Mouse (Mus musculus) liver, embryonic 16.5 days (tissue): ENCODE measurements around the gene Nsmce3. TPM values are rescaled to one million over a fixed set of nuclear protein-coding genes. Genes with fewer than 3 reads are reported as not detected.
A peak's percentile ranks its signal among the peaks of the same experiment; 100 is the strongest.

ENCODE experiments used
- ATAC-seq: fragments of 200-750 bp; cut with Nextera tagmentation; 2 replicates; pipeline ENCODE4 v1.8.0; 2017; ENCODE audit warnings: low read depth, mild to moderate bottlenecking, moderate number of reproducible peaks, moderate library complexity
- H3K27ac ChIP-seq: fragments of 300-500 bp; sonication (generic); 2 replicates; pipeline ENCODE4 v1.5.1; 2014; ENCODE audit warnings: mild to moderate bottlenecking, low read length
- H3K27me3 ChIP-seq: fragments of 300-500 bp; sonication (generic); 2 replicates; pipeline ENCODE4 v1.6.1; 2014; ENCODE audit warnings: low read depth, low read length, mixed read lengths; ENCODE audit not compliant: control insufficient read depth, insufficient read depth
- H3K36me3 ChIP-seq: fragments of 300-500 bp; sonication (generic); 2 replicates; pipeline ENCODE4 v1.6.1; 2014; ENCODE audit warnings: mild to moderate bottlenecking; ENCODE audit not compliant: control insufficient read depth, insufficient read depth
- H3K4me1 ChIP-seq: fragments of 300-500 bp; sonication (generic); 2 replicates; pipeline ENCODE4 v1.6.1; 2014; ENCODE audit warnings: low read depth, low read length, mixed read lengths; ENCODE audit not compliant: control insufficient read depth
- H3K4me2 ChIP-seq: fragments of 300-500 bp; sonication (generic); 2 replicates; pipeline ENCODE4 v1.6.1; 2014; ENCODE audit warnings: low read depth, low read length, mixed read lengths
- H3K4me3 ChIP-seq: fragments of 300-500 bp; sonication (generic); 2 replicates; pipeline ENCODE4 v1.5.1; 2014; ENCODE audit warnings: low read depth, mild to moderate bottlenecking, low read length
- H3K9ac ChIP-seq: fragments of 300-500 bp; sonication (generic); 2 replicates; pipeline ENCODE4 v1.6.1; 2014; ENCODE audit warnings: low read depth, low read length
- H3K9me3 ChIP-seq: fragments of 300-500 bp; sonication (generic); replicated peaks from 2 replicates; pipeline ENCODE4 v1.6.1; 2016; ENCODE audit warnings: low read length; ENCODE audit not compliant: control insufficient read depth
- WGBS: fragments of 180-500 bp; shearing (Covaris S2); extraction: QIAGEN DNeasy Blood & Tissue Kit; methylation state at CpG from one replicate; pipeline ENCODE4 v1.1.7; 2014; ENCODE audit not compliant: insufficient replicate concordance; 5-methylcytosine and 5-hydroxymethylcytosine counted together
- polyA plus RNA-seq: library from polyadenylated mRNA; unstranded; fragments of >200 nt; fragmentation: Nextera tagmentation; extraction: Ambion mirVana; gene quantifications from 2 replicates; pipeline ENCODE4 v1.2.1, GENCODE M21; 2015

The Nsmce3 gene
- polyA plus RNA-seq, 1 experiment from 2014 or later, result 4.1 TPM

- Histone ChIP-seq H3K27ac (no peak overlapping the region), H3K36me3 (no peaks in the 10 kb centered on the region), H3K4me3 (no peak overlapping the region), H3K4me2 (no peak overlapping the region), H3K27me3 (no peaks in the 10 kb centered on the region), H3K4me1 (peaks cover 11% of the 10 kb centered on the region), H3K9ac (no peak overlapping the region), H3K9me3 (no peaks in the 10 kb centered on the region)
- no peak for ATAC-seq
- WGBS, result 70% methylated on average over 4 of the region's 4 CpGs
Measured at GRCm38 (mm10) chr7:64874941-64875340, 2.1 kb upstream of the Nsmce3 start.

- Histone ChIP-seq H3K4me3 (peak overlapping the region; percentile 96), H3K4me1 (peaks cover 14% of the 10 kb centered on the region), H3K9me3 (no peaks in the 10 kb centered on the region), H3K9ac (peak overlapping the region; percentile 36), H3K4me2 (peak overlapping the region; percentile 69), H3K36me3 (no peaks in the 10 kb centered on the region), H3K27me3 (no peaks in the 10 kb centered on the region), H3K27ac (no peak overlapping the region)
- 38% methylated on average over 11 of the region's 11 CpGs for WGBS
- no peak for ATAC-seq
Measured at GRCm38 (mm10) chr7:64873266-64873665, 469 bp upstream of the Nsmce3 start.

GRCm38 (mm10) chr7:64871987-64872742, 632 bp downstream of the Nsmce3 start:
- ATAC-seq, result peak; percentile 30
- no peaks in the 10 kb centered on the region for H3K9me3 ChIP-seq
- no peaks in the 10 kb centered on the region for H3K27me3 ChIP-seq
- H3K36me3 ChIP-seq, result no peaks in the 10 kb centered on the region
- 2% methylated on average over 33 of the region's 33 CpGs for WGBS
- peak overlapping the region; percentile 88 for H3K27ac ChIP-seq
- H3K9ac ChIP-seq, result peak overlapping the region; percentile 93
- peaks cover 14% of the 10 kb centered on the region for H3K4me1 ChIP-seq
- peak overlapping the region; percentile 69 for H3K4me2 ChIP-seq
- peak overlapping the region; percentile 96 for H3K4me3 ChIP-seq

GRCm38 (mm10) chr7:64869549-64870065, 3.2 kb downstream of the Nsmce3 start:
- 75% methylated on average over 6 of the region's 6 CpGs for WGBS
- Histone ChIP-seq H3K9me3 (no peaks in the 10 kb centered on the region), H3K27me3 (no peaks in the 10 kb centered on the region), H3K27ac (no peak overlapping the region), H3K4me1 (peaks cover 14% of the 10 kb centered on the region), H3K4me2 (peak overlapping the region; percentile 44), H3K9ac (no peak overlapping the region), H3K4me3 (no peak overlapping the region; the same call in 1 of the 2 replicates), H3K36me3 (no peaks in the 10 kb centered on the region)
- no peak for ATAC-seq

- Histone ChIP-seq H3K36me3 (no peaks in the 10 kb centered on the region), H3K27ac (no peak overlapping the region), H3K9ac (no peak overlapping the region), H3K4me1 (no peaks in the 10 kb centered on the region), H3K9me3 (no peaks in the 10 kb centered on the region), H3K4me2 (no peak overlapping the region), H3K27me3 (no peaks in the 10 kb centered on the region), H3K4me3 (no peak overlapping the region)
- 55% methylated on average over 3 of the region's 3 CpGs for WGBS
- ATAC-seq, result no peak
Measured at GRCm38 (mm10) chr7:64863538-64863937, 9.3 kb downstream of the Nsmce3 start.

- no peak overlapping the region for H3K4me2 ChIP-seq
- H3K9me3 ChIP-seq, result no peaks in the 10 kb centered on the region
- H3K36me3 ChIP-seq, result no peaks in the 10 kb centered on the region
- no peak overlapping the region for H3K4me3 ChIP-seq
- H3K27me3 ChIP-seq, result no peaks in the 10 kb centered on the region
- no peak overlapping the region for H3K27ac ChIP-seq
- H3K9ac ChIP-seq, result no peak overlapping the region
- no peak for ATAC-seq
- 61% methylated on average over 3 of the region's 3 CpGs for WGBS
- H3K4me1 ChIP-seq, result no peaks in the 10 kb centered on the region
Measured at GRCm38 (mm10) chr7:64862978-64863377, 9.8 kb downstream of the Nsmce3 start.

GRCm38 (mm10) chr7:64856526-64857082, 16.2 kb downstream of the Nsmce3 start:
- Histone ChIP-seq H3K4me2 (no peak overlapping the region), H3K9me3 (no peaks in the 10 kb centered on the region), H3K36me3 (no peaks in the 10 kb centered on the region), H3K9ac (no peak overlapping the region), H3K27ac (no peak overlapping the region), H3K4me1 (no peaks in the 10 kb centered on the region), H3K27me3 (no peaks in the 10 kb centered on the region), H3K4me3 (no peak overlapping the region)
- ATAC-seq, result no peak
- 66% methylated on average over 12 of the region's 12 CpGs for WGBS

- H3K36me3 ChIP-seq, result no peaks in the 10 kb centered on the region
- no peak overlapping the region for H3K4me3 ChIP-seq
- no peak overlapping the region for H3K4me2 ChIP-seq
- no peaks in the 10 kb centered on the region for H3K27me3 ChIP-seq
- 64% methylated on average over 15 of the region's 15 CpGs for WGBS
- H3K4me1 ChIP-seq, result no peaks in the 10 kb centered on the region
- no peaks in the 10 kb centered on the region for H3K9me3 ChIP-seq
- no peak overlapping the region for H3K9ac ChIP-seq
- ATAC-seq, result no peak
- H3K27ac ChIP-seq, result no peak overlapping the region
Measured at GRCm38 (mm10) chr7:64855976-64856375, 16.8 kb downstream of the Nsmce3 start.

- Histone ChIP-seq H3K4me3 (no peak overlapping the region), H3K36me3 (no peaks in the 10 kb centered on the region), H3K27me3 (no peaks in the 10 kb centered on the region), H3K4me1 (no peaks in the 10 kb centered on the region), H3K27ac (no peak overlapping the region), H3K4me2 (no peak overlapping the region), H3K9ac (no peak overlapping the region), H3K9me3 (no peaks in the 10 kb centered on the region)
- no peak for ATAC-seq
- WGBS, result 69% methylated on average over 5 of the region's 10 CpGs
Measured at GRCm38 (mm10) chr7:64855389-64855927, 17.3 kb downstream of the Nsmce3 start.
